Mouse (Mus musculus): Measurements from ENCODE around the gene Fam83g.

DNA sequence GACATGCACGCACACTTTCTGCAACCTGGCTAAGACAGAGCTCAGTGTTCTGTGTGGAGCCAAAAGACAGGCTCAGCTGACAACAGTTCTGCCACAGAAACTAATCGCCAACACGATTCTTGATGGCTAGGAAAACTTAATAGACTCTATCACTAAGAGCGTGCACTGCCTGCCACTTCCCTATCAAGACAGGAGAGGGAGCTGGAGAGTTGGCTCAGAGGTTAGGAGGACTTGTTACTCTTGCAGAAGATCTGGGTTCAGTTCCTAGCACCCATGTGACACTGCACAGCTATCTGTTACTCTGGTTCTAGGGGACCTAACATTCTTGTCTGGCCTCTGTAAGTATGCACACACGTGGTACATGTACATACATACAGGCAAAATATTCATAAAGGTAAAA, 67.7 kb downstream of the Fam83g start:
- TF ChIP-seq POLR2A (IDR thresholded peaks at IDR 0.05; ENCODE audit: borderline replicate concordance, extremely low read depth, low read depth, low read length) (no peak), CTCF (IDR thresholded peaks at IDR 0.05; ENCODE audit: insufficient read depth, low read length) (peak; percentile 54)

Data from lung, adult 2 months (tissue).